Mouse (Mus musculus): Measurements from ENCODE around the gene Depdc1b.

Depdc1b gene

DNA sequence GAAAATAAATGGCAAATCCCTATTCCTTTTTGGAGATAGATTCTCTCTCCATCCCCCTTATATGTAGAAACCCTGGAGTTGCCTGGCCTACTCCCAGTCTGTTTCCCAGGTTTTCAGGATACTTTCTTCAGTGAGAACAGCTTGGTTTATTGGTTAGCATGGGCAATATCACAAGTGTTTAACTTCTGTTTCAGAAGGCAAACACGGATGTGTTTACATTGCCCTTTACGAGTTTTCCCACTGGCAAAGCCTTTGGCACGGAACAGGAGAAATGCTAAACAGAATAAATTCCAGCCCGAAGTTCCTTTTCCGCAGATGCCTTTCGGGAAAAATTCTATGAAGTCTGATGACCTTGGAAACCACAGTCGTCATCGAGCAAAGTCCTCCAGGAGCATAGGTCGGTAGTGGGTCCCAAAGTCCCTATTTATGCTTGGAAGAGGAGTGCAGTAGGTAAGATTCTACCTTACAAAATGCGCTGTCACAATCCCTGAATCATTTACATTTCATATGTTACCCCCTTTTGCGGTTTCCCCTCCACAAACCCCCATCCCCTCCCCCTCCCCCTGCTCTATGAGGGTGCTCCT, 132.3 kb downstream of the Depdc1b start:
- DNase-seq (ENCODE audit: low spot score) = peak; percentile 36

DNA sequence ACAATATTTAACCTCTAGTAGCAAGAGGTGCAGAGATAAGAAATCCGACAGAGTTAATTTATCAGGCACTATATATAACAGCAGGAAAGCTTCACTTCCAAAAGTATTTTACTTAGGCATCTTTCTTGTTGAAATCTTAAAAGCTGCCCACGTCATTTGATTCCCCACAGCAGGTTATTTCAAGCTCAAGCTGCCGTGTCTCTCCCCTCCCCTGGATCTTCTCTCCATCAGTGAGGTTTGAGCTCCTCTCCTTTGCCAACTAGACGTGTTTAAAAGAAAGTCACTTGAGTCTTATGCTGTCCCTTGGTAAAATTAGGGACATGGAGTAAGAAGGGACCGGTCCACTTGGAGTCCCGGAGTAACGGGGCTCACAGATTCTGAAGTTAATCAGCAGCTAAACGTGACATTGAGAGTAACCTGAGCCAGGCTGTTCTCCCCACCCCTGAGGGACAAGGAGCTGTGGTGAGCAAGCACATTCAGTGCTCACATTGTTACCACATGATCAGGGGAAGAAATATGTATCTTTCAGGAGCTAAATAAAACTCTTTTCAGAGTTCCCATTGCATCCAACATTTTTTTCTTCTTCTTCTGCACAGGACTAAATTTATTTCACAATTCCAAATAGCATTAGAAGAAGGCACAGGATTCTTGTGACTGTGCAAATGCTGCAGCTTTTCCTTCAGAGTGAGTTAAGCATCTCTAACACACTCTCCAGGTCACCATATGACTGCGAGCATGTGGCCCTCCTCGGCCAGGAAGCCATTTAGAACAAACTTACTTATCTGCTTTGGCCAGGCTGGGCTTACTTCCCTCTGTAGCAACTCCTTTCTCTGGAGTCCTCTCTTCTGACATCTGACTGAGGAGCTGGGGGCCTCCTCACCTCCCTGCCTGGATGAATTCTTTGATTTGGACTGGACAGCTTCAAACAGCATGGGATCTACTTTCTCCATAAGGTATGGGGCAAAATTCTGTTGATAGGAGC, 133.3 kb downstream of the Depdc1b start, which contains the start of gene Pde4d:
Pde4d (plus strand) TSS at position 833 of the 982 bp plus-strand sequence.
- peak; percentile 31 for DNase-seq (ENCODE audit: low spot score)

- no peak for DNase-seq (ENCODE audit: low spot score)
Observed at GRCm38 (mm10) chr13:108451122-108451521, 135.0 kb downstream of the Depdc1b start.

- DNase-seq (ENCODE audit: low spot score) = peak; percentile 4
Observed at GRCm38 (mm10) chr13:108453064-108453919, 137.2 kb downstream of the Depdc1b start.
